Mouse (Mus musculus): ENCODE measurements around the gene Prss56. TPM values are rescaled to one million over a fixed set of nuclear protein-coding genes. Genes with fewer than 3 reads are reported as not detected.
A peak's percentile ranks its signal among the peaks of the same experiment; 100 is the strongest.

Prss56 gene
- total RNA-seq (2022) = not detected

DNA sequence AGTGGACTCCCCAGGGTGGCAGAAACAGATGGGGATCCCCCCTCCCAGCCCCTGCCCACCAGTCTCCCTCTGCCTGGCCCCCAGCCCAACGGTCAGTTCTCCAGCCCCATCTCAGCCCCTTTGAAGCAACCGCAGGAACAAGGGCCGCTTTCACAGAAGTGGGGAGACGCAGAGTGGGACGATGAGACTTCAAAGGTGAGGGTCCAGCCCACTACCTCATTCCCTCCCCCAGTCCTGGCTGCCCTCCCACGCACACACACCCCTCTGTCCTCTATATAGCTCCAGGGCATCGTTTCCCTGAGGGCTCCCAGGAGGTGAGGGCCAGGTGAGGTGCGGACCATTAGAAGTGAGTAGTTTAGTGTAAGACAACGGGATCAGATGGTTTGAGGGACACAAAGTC is at the start of gene Prss56:
Gene Prss56, plus strand, starts transcription at position 301 of the 400 bp plus-strand sequence.
- no peak for DNase-seq (ENCODE audit: low spot score in 2 of 2)

- DNase-seq (ENCODE audit: low spot score in 2 of 2) = no peak
Measured at GRCm38 (mm10) chr1:87141550-87141949, 41.6 kb upstream of the Prss56 start.

- DNase-seq (ENCODE audit: low spot score in 2 of 2) = no peak
Measured at GRCm38 (mm10) chr1:87142456-87142855, 40.7 kb upstream of the Prss56 start.

DNA sequence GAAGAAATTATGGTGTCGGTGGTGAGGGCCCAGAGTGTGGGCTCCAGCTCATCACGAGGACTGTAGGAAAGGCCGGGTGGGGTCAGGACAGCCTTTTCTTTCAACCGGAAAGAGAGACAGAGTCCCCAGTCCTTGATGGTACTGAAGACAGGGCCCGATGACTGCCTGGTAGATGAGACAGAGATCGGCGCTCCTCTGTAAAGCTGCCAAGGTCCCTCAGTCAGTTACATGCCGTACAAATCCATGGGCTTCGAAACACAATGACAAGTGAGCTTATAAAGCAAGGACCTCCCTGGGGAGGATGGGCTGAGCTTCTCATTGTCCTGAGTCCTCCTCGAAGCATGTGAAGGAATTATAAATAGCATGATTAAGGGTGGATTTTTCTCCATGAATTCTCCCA is 40.0 kb upstream of the Prss56 start:
- no peak for DNase-seq (ENCODE audit: low spot score in 2 of 2)

- no peak for DNase-seq (ENCODE audit: low spot score in 2 of 2)
Measured at GRCm38 (mm10) chr1:87149422-87149821, 33.7 kb upstream of the Prss56 start.

- DNase-seq (ENCODE audit: low spot score in 2 of 2) = peak in 1 of 2 experiments; percentile 55
Measured at GRCm38 (mm10) chr1:87151286-87151685, 31.8 kb upstream of the Prss56 start.

DNA sequence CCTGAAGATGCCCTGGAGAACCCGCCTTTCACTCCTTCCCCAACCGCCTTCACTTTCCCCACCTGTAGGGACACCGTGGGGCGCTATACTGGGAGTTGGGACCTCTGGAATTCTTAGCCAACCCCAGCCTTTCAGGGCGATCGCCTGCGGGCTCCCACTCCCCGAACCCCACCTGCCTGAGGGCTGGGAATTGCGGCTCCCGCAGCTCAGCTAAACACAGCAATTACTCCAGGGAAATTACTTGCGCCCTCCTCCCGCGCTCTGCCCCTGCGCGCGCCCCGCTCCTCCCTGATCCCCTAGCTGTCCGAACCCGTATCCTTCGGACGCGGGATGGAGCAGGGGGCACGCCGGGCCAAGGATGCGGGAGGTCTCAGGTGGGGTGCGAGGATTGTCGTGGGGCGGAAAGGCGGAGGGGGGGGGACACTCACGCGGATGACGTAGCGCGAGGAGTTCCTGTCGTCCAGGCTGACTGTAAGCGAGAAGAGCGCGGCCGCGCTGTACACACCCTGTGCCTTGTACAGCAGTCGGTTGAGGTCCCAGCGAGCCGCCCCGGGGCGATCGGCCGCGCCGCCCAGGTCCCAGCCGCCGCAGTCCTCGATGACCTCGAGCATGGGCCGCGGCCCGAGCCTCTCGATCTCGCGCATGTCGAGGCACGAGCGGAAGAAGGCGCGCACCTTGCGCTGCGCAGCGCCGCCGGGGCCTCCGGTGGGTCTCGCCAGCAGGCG is 29.2 kb upstream of the Prss56 start:
- DNase-seq (ENCODE audit: low spot score in 2 of 2) = no peak

DNA sequence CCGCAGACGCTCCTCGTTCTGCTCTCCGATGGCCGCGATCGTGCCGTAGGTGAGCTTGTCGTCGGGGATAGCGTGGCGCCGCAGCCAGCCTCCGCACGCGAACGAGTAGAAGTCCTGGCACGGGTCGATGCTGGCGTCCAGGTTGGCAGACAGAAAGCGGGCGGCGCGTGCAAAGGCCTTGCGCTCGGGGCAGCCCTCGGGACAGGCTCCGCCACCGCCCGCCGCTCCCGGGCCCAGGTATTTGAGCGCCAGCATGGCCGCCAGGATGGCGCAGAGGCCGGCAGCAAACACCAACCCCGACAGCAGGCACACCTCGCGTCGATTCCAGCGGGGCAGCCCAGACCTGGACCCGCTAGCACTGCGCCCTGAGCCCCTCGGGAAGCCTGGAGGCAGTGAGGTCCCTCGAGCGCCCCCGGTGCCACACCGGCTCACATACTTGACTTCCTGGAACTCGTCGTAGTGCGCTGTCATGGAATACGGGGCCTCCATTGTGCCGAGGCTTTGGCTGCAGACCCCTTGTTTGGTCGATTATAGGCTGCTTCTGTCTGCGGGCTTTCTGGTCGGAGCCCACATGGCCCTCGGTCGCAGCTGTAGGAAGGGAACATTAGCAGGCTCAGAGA is 28.5 kb upstream of the Prss56 start:
- no peak for DNase-seq (ENCODE audit: low spot score in 2 of 2)

DNA sequence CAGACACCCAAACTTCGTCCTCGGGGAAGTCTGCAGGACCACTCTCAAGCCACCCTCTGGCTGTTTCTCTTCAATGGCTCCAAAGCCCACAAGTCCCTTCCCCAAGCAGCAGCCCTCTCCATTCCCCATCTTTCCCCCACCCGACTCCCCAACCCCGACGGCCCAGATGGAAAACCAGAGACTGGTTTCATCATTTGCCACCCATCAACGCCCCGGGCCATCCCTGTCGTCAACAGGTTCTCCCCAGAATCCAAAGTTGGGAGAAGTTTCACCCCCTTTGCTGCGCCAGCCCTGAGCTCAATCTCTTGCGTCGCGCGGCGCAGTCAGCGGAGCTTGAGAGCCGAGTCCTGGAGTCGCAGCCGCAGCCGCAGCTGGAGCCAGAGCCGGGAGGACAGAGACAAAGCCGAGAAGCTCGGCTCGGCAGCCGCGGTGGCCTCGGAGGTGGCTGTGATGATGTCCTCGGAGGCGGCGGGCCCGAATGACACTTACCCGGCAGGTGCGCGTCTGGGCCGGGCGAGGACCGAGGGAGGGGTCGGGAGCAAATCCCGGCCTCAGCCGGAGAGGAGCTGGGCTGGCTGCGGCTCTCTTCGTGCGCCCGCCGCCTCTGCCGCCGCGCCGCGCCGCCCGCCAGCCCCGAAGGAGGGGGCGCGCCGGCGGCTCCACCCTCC is 27.4 kb upstream of the Prss56 start:
- DNase-seq (ENCODE audit: low spot score in 2 of 2) = no peak

GRCm38 (mm10) chr1:87156199-87156587 is 26.9 kb upstream of the Prss56 start, which contains the start of gene Ecel1:
TSS of gene Ecel1 (minus strand) at chr1:87156521.
- no peak for DNase-seq (ENCODE audit: low spot score in 2 of 2)

DNA sequence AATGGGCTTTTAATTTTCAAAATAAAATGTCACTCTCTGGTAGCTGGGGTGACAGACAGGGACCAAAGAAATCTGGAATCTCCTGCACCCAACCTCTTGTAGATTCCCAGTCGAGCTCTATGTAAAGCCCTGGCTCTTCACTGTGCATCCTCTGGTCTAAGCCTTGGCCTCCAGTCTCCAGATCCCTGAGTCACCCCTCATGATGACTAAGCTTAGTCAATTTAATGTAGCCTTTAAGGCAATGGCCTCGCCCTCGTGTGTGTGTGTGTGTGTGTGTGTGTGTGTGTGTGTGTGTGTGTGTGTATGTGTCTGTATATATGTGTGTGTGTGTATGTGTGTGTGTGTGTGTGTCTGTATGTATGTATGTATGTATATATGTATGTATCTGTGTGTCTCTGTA is 23.7 kb upstream of the Prss56 start:
- DNase-seq (ENCODE audit: low spot score in 2 of 2) = no peak

DNA sequence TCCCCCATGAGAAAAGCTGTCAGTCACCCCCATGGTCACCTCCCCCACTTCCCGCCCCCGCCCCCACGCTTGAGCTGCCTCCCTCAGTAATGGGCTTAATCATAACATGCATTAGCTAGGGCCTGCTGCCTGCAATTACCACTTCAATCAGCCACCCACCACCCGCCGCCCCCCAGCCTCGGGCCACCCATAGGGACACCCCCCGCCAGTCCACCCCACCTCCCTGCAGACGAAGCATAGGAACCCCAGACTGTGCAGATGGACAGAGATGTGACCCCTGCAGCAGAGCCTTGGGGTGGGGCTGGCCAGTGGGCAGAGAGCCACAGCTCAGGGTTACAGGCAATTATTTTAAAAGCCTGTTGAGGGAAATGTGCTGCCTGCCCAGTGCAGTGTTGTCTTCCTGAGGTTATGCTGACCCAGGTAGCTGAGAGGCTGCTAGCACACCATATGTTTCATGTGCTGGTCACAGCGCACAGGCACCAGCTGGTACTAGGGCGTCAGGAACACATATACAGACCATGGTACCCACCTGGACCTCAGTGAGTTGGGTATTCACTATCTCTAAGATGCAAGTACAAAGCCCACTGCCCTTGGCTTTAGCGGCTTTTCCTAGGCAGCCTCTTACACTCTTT is 18.8 kb upstream of the Prss56 start:
- DNase-seq (ENCODE audit: low spot score in 2 of 2) = no peak

GRCm38 (mm10) chr1:87164796-87165184 is 18.3 kb upstream of the Prss56 start:
- no peak for DNase-seq (ENCODE audit: low spot score in 2 of 2)

GRCm38 (mm10) chr1:87170458-87170857 is 12.7 kb upstream of the Prss56 start:
- DNase-seq (ENCODE audit: low spot score in 2 of 2) = no peak

- DNase-seq (ENCODE audit: low spot score in 2 of 2) = no peak
Measured at GRCm38 (mm10) chr1:87171312-87171711, 11.8 kb upstream of the Prss56 start.

DNA sequence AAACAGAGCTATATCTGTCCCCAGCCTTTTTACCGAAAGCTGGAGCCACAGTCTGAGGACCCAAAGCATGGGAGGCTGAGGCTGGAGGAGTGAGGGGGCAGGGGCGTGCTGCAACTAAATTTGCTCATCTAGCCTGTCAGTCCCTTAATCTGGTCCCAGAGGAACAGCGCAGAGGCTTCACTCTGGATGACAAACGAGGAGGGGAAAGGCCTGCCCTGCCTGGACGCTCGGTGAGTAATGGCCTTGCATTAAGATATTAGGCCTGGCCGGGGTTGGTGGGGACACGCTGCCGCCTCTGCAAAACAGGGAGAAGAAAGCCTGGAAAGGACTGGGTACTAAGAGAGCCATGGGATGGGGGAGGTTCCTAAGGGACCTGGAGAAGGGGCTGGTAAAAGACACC is 10.8 kb upstream of the Prss56 start:
- DNase-seq (ENCODE audit: low spot score in 2 of 2) = no peak

DNA sequence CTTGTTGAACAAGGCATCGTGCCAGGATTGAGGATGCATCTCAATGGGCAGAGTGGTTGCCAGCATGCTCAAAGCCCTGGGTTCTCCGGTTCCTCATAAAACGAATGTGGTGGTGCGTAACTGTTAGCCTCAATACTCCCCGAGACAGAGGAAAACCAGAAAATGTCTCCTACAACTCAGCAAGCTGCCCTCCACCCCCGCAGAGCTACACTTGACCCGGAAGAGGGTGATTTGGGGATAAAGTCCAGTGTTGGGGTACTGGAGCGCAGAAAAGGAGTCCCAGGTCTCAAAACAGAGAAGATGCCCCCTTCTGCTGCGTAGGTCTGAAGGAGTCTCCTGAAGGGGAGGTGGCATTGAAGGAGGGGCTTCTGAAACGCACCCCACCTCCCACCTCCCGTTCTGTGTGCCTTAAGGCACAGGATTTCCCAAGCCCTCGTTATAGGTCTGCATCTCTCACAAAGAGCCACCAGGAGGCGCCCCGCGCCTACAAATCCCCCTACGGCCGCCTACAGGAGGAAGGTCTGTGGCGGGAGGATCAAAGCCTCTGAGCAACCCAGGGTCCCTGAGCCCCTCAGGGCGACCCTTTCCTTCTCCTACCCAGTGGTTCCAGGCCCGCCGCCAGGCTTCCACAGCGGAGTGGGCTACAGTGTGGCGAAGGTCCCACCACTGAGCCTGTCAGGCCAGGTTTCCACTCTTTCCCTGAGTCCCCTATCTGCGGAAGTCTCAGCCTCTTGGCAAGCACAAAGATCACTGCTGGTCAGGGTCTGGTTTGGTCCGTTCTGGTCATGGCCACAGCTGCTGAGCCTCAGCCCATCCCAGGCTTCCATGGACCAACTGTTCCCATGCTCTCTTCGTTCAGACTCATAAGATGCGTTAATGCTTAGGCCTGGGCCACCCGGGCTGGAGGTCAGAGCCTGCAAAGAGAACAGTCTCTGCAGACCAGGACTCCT is 8.8 kb upstream of the Prss56 start:
- DNase-seq (ENCODE audit: low spot score in 2 of 2) = peak; percentile 43 to 55

GRCm38 (mm10) chr1:87175852-87176292 is 7.2 kb upstream of the Prss56 start:
- DNase-seq (ENCODE audit: low spot score in 2 of 2) = no peak

DNA sequence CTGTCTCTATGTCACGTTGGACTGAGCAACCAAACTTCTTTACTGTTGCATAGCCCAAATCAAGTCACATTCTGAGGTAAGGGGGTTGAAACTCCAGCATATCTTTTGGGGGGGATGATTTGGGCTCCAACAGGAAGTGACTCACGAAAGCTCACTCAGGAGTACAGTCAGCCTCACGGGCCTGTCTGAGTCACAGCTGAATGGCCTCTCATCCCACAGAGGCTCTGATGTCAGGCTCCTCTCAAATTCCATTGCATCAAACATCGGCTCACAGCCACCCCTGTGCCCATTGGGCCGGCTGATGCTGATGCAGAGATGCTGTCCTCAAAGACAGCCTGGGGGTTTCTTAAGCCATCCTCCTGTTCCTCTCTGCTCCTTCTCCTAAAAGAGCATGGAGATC is 2.2 kb upstream of the Prss56 start:
- DNase-seq (ENCODE audit: low spot score in 2 of 2) = no peak

GRCm38 (mm10) chr1:87183998-87184750 is 1.1 kb downstream of the Prss56 start:
- no peak for DNase-seq (ENCODE audit: low spot score in 2 of 2)

Measured in gastrocnemius, adult 8-10 months (tissue).